Comparison of ENCODE assay signal across 11 mouse cellular contexts in genomic region chr1:165629975-165630374, GRCm38 (mm10). TPM values are rescaled to one million over a fixed set of nuclear protein-coding genes. Genes with fewer than 3 reads are reported as not detected.
A peak's percentile ranks its signal among the peaks of the same experiment; 100 is the strongest.
DNase-seq lines count a peak whose midpoint lies in the region; ATAC-seq and TF ChIP-seq lines count a peak whose summit lies in the region.
"Had no signal": no experiment of that assay in that cellular context is flagged by ENCODE, and none has a peak within 500 bp of the region (broad histone marks: within the 10 kb centered on the region; RNA-seq: fewer than 3 reads in every experiment).

No protein-coding gene starts in this region.

- no peaks in the 10 kb centered on the region for H3K27me3 ChIP-seq in kidney, embryonic 15.5 days
- H3K27me3 ChIP-seq in G1E (ENCODE audit: insufficient read depth, low read length) = no peaks in the 10 kb centered on the region
- H3K27me3 ChIP-seq in limb, embryonic 15.5 days = no peaks in the 10 kb centered on the region
- H3K27me3 ChIP-seq: embryonic facial prominence, embryonic 13.5 days had no signal

- 28% methylated on average over 8 of the region's 8 CpGs for WGBS in kidney, embryonic 15.5 days
- WGBS in limb, embryonic 15.5 days = 36% methylated on average over 8 of the region's 8 CpGs

- H3K4me1 ChIP-seq in kidney, embryonic 15.5 days = peaks cover 62% of the 10 kb centered on the region
- H3K4me1 ChIP-seq in G1E (ENCODE audit: insufficient read depth, low read depth, low read length) = peaks cover 65% of the 10 kb centered on the region
- H3K4me1 ChIP-seq in limb, embryonic 15.5 days = peaks cover 33% of the 10 kb centered on the region

- H3K36me3 ChIP-seq in kidney, embryonic 15.5 days = 0 out of 2 replicates have a peak, but pooled peaks cover 7% of the 10 kb centered on the region
- H3K36me3 ChIP-seq in G1E (replicated peaks) = peaks cover 24% of the 10 kb centered on the region
- no peaks in the 10 kb centered on the region for H3K36me3 ChIP-seq in limb, embryonic 15.5 days
- H3K36me3 ChIP-seq: embryonic facial prominence, embryonic 13.5 days had no signal

- peak overlapping the region; percentile 21 for H3K4me2 ChIP-seq in kidney, embryonic 15.5 days
- no peak overlapping the region for H3K4me2 ChIP-seq in limb, embryonic 15.5 days
- H3K4me2 ChIP-seq: embryonic facial prominence, embryonic 13.5 days had no signal

- no peak for DNase-seq in kidney, postnatal 36 days
- no peak for DNase-seq in G1E (ENCODE audit: low spot score)
- peak; percentile 62 to 66 for DNase-seq in cerebellum, postnatal 10 days
- DNase-seq in retina, embryonic 14.5 days (ENCODE audit: low spot score) = no peak
- DNase-seq in Muller cell, postnatal 12 days (ENCODE audit: inconsistent ontology term) = no peak
- DNase-seq: adrenal gland, postnatal 36 days; gastrocnemius, adult 2 months; kidney, adult 11 months had no signal

- H3K27ac ChIP-seq in kidney, embryonic 15.5 days = peak overlapping the region; percentile 58
- H3K27ac ChIP-seq in limb, embryonic 15.5 days = peak overlapping the region; percentile 0; the same call in 1 of the 2 replicates
- H3K27ac ChIP-seq: embryonic facial prominence, embryonic 13.5 days; gastrocnemius, adult 2 months had no signal

- no peak overlapping the region for H3K9ac ChIP-seq in kidney, embryonic 15.5 days
- no peak overlapping the region for H3K9ac ChIP-seq in limb, embryonic 15.5 days
- H3K9ac ChIP-seq: embryonic facial prominence, embryonic 13.5 days had no signal

- no peak for TF ChIP-seq CTCF in G1E (IDR thresholded peaks at IDR 0.05; ENCODE audit: low read depth, low read length)

- H3K4me3 ChIP-seq in kidney, embryonic 15.5 days (replicated peaks) = no peak overlapping the region
- peak overlapping the region; percentile 56; the same call in 1 of the 2 replicates for H3K4me3 ChIP-seq in G1E (ENCODE audit: low read depth, low read length)
- H3K4me3 ChIP-seq in limb, embryonic 15.5 days = no peak overlapping the region
- H3K4me3 ChIP-seq: embryonic facial prominence, embryonic 13.5 days; gastrocnemius, adult 2 months had no signal

- no peak for ATAC-seq in kidney, embryonic 15.5 days (replicated peaks; ENCODE audit: low FRiP score)
- no peak for ATAC-seq in G1E (ENCODE audit: extremely low read depth, insufficient number of reproducible peaks, low FRiP score, poor library complexity, severe bottlenecking)
- no peak for ATAC-seq in limb, embryonic 15.5 days (ENCODE audit: insufficient number of reproducible peaks, low FRiP score, low TSS enrichment, low read depth)

- no peaks in the 10 kb centered on the region for H3K9me3 ChIP-seq in kidney, embryonic 15.5 days (replicated peaks)
- H3K9me3 ChIP-seq in G1E (replicated peaks) = no peaks in the 10 kb centered on the region
- no peaks in the 10 kb centered on the region for H3K9me3 ChIP-seq in limb, embryonic 15.5 days
- H3K9me3 ChIP-seq: embryonic facial prominence, embryonic 13.5 days had no signal

RNA-seq across cellular contexts. Expression of gene Mpzl1, which starts 4.4 kb away (rescaled TPM):
- 203 and 207 TPM in 2 replicates for polyA plus RNA-seq in kidney, embryonic 15.5 days (2015; fragmentation: Nextera tagmentation; extraction: Ambion mirVana)
- total RNA-seq in G1E (2014; fragmentation: Nextera tagmentation) (34.7 and 37.2 TPM in 2 replicates), G1E (2017) (1.6 and 1.9 TPM in 2 replicates)
- 3.4 and 4.0 TPM in 2 replicates for polyA plus RNA-seq in G1E (2012)
- 165 and 169 TPM in 2 replicates for polyA plus RNA-seq in limb, embryonic 15.5 days (2015; fragmentation: Nextera tagmentation; extraction: Ambion mirVana)

Comparison
In these comparisons a context has a peak if more than half of its experiments do, and no peak if none do; other contexts are left out.
1. DNase-seq: peak in cerebellum, postnatal 10 days (2 of 2); none in kidney, postnatal 36 days (0 of 2), G1E (single experiment), retina, embryonic 14.5 days (single experiment) and Muller cell, postnatal 12 days (single experiment).
2. RNA of gene Mpzl1, which starts 4.4 kb away (polyA plus RNA-seq): 203 to 207 TPM in kidney, embryonic 15.5 days and 165 to 169 TPM in limb, embryonic 15.5 days; 3.4 to 4.0 TPM in G1E; every median in the first group is over 10 times any median in the second.